Mouse (Mus musculus) kidney, adult 2 months (tissue): ENCODE data around the gene Snx9.

ENCODE experiments used
- CTCF ChIP-seq: fragments of 200-500 bp; conservative IDR thresholded peaks from 2 replicates; pipeline ENCODE4 v1.5.1; 2011; ENCODE audit warnings: low read depth, mild to moderate bottlenecking, control low read depth, low read length, moderate library complexity, mixed read lengths; ENCODE audit not compliant: insufficient read depth, insufficient read length
- POLR2A ChIP-seq: fragments of 200-500 bp; IDR thresholded peaks from one replicate; pipeline ENCODE4 v1.6.1; 2011; ENCODE audit warnings: low read depth, low read length, control low read depth

- no peak for TF ChIP-seq POLR2A
- no peak for TF ChIP-seq CTCF
Observed at GRCm38 (mm10) chr17:5795369-5795768, 45.8 kb upstream of the Snx9 start.
